ENCODE assay signal across 9 mouse cellular contexts in genomic region chr6:125690057-125690703, GRCm38 (mm10). TPM values are rescaled to one million over a fixed set of nuclear protein-coding genes. Genes with fewer than 3 reads are reported as not detected.
DNase-seq lines count a peak whose midpoint lies in the region; ATAC-seq lines count a peak whose summit lies in the region.
"Had no signal": no experiment of that assay in that cellular context is flagged by ENCODE, and none has a peak within 500 bp of the region (broad histone marks: within the 10 kb centered on the region; RNA-seq: fewer than 3 reads in every experiment).

TSS of gene Ano2 (plus strand) at chr6:125690419.

- H3K36me3 ChIP-seq in heart, embryonic 14.5 days (ENCODE audit: control insufficient read depth, insufficient read depth, low read length) = no peaks in the 10 kb centered on the region
- no peaks in the 10 kb centered on the region for H3K36me3 ChIP-seq in hindbrain, embryonic 15.5 days
- no peaks in the 10 kb centered on the region for H3K36me3 ChIP-seq in neural tube, embryonic 12.5 days
- H3K36me3 ChIP-seq: liver, embryonic 15.5 days had no signal

- H3K9me3 ChIP-seq in heart, embryonic 14.5 days (ENCODE audit: control insufficient read depth, low read length) = no peaks in the 10 kb centered on the region
- H3K9me3 ChIP-seq in hindbrain, embryonic 15.5 days = no peaks in the 10 kb centered on the region
- H3K9me3 ChIP-seq in neural tube, embryonic 12.5 days = no peaks in the 10 kb centered on the region
- H3K9me3 ChIP-seq: liver, embryonic 15.5 days had no signal

- H3K27ac ChIP-seq in heart, embryonic 14.5 days (replicated peaks in 1 of 2; ENCODE audit: control insufficient read depth in 1 of 2, insufficient read depth in 1 of 2, low read depth in 2 of 2, low read length in 2 of 2) = no peak within 1 kb of the TSS
- H3K27ac ChIP-seq in hindbrain, embryonic 15.5 days (replicated peaks) = no peak within 1 kb of the TSS
- no peak within 1 kb of the TSS for H3K27ac ChIP-seq in neural tube, embryonic 12.5 days
- H3K27ac ChIP-seq: liver, embryonic 15.5 days had no signal

- 5% methylated on average over 20 of the region's 20 CpGs for WGBS in heart, embryonic 14.5 days
- 3% methylated on average over 20 of the region's 20 CpGs for WGBS in hindbrain, embryonic 15.5 days
- 5% methylated on average over 20 of the region's 20 CpGs for WGBS in neural tube, embryonic 12.5 days

- peaks cover 11 to 14% of the 10 kb centered on the region in 2 experiments; a peak in 3 of 4 replicates for H3K4me1 ChIP-seq in heart, embryonic 14.5 days (ENCODE audit: control insufficient read depth in 2 of 2, insufficient read depth in 2 of 2, low read length in 2 of 2)
- peaks cover 14% of the 10 kb centered on the region for H3K4me1 ChIP-seq in hindbrain, embryonic 15.5 days (replicated peaks)
- peaks cover 9% of the 10 kb centered on the region for H3K4me1 ChIP-seq in neural tube, embryonic 12.5 days
- H3K4me1 ChIP-seq: liver, embryonic 15.5 days had no signal

- DNase-seq in heart, adult 8-10 months (ENCODE audit: low spot score) = no peak
- DNase-seq in urinary bladder, postnatal 14 days (ENCODE audit: low spot score) = peak; percentile 10
- no peak for DNase-seq in urinary bladder, postnatal 36 days (ENCODE audit: low spot score in 2 of 2)
- no peak for DNase-seq in urinary bladder, postnatal 25 days (ENCODE audit: low spot score)
- DNase-seq in urinary bladder, adult 2 months (ENCODE audit: low spot score) = no peak

- peak within 1 kb of the TSS; percentile 68 for H3K4me2 ChIP-seq in heart, embryonic 14.5 days (ENCODE audit: low read length)
- peak within 1 kb of the TSS; percentile 72 for H3K4me2 ChIP-seq in hindbrain, embryonic 15.5 days
- peak within 1 kb of the TSS; percentile 61 for H3K4me2 ChIP-seq in neural tube, embryonic 12.5 days (replicated peaks)
- H3K4me2 ChIP-seq: liver, embryonic 15.5 days had no signal

- H3K27me3 ChIP-seq in heart, embryonic 14.5 days (ENCODE audit: control insufficient read depth, insufficient read depth, low read length) = peaks cover 20% of the 10 kb centered on the region; the same call in 1 of the 2 replicates
- H3K27me3 ChIP-seq in hindbrain, embryonic 15.5 days = no peaks in the 10 kb centered on the region
- peaks cover 12% of the 10 kb centered on the region for H3K27me3 ChIP-seq in neural tube, embryonic 12.5 days (replicated peaks)

- H3K9ac ChIP-seq in heart, embryonic 14.5 days (ENCODE audit: low read length) = 0 out of 2 replicates have a peak within 1 kb of the TSS, but pooled peaks have one; percentile 22
- H3K9ac ChIP-seq in hindbrain, embryonic 15.5 days = peak within 1 kb of the TSS; percentile 34
- H3K9ac ChIP-seq in neural tube, embryonic 12.5 days = 0 out of 2 replicates have a peak within 1 kb of the TSS, but pooled peaks have one; percentile 21
- H3K9ac ChIP-seq: liver, embryonic 15.5 days had no signal

- ATAC-seq in heart, embryonic 14.5 days (ENCODE audit: insufficient number of reproducible peaks, insufficient read depth, low FRiP score, low read depth) = no peak
- peak; percentile 85 for ATAC-seq in hindbrain, embryonic 15.5 days (ENCODE audit: low FRiP score, low read depth)
- peak; percentile 58 for ATAC-seq in neural tube, embryonic 12.5 days (ENCODE audit: low FRiP score, low read depth)

- H3K4me3 ChIP-seq in heart, embryonic 14.5 days (ENCODE audit: control insufficient read depth in 1 of 2, insufficient read depth in 1 of 2, low read depth in 1 of 2, low read length in 2 of 2) = peak within 1 kb of the TSS; percentile 24 to 28; a peak in 3 of 4 replicates
- peak within 1 kb of the TSS; percentile 38 for H3K4me3 ChIP-seq in hindbrain, embryonic 15.5 days
- peak within 1 kb of the TSS; percentile 21; the same call in 1 of the 2 replicates for H3K4me3 ChIP-seq in neural tube, embryonic 12.5 days
- H3K4me3 ChIP-seq: liver, embryonic 15.5 days had no signal

RNA-seq across cellular contexts. Expression of gene Ano2, which starts in this region (rescaled TPM):
- polyA plus RNA-seq in heart, embryonic 14.5 days (2014; fragmentation: Nextera tagmentation; extraction: Ambion mirVana) = 0.13 and 0.38 TPM in 2 replicates
- not detected for total RNA-seq in heart, adult 8-10 months (2022)
- 0.60 and 0.73 TPM in 2 replicates for polyA plus RNA-seq in hindbrain, embryonic 15.5 days (2015; fragmentation: Nextera tagmentation; extraction: Ambion mirVana)
- 0.22 and 0.23 TPM in 2 replicates for polyA plus RNA-seq in neural tube, embryonic 12.5 days (2016; fragmentation: Nextera tagmentation; extraction: Ambion mirVana)
- 0.04 and 0.19 TPM in 2 replicates for polyA plus RNA-seq in urinary bladder, adult 2 months (2012; rRNA removed)

Comparison
In these comparisons a context has a peak if more than half of its experiments do, and no peak if none do; other contexts are left out.
1. Peak in ATAC-seq, H3K4me3 ChIP-seq, H3K9ac ChIP-seq and H3K4me2 ChIP-seq in hindbrain, embryonic 15.5 days; RNA of the gene not detected or under 1 TPM.
2. Peak in ATAC-seq, H3K4me3 ChIP-seq, H3K9ac ChIP-seq and H3K4me2 ChIP-seq in neural tube, embryonic 12.5 days; RNA of the gene not detected or under 1 TPM.